Mouse (Mus musculus): ENCODE results near the gene Nek9. TPM values are rescaled to one million over a fixed set of nuclear protein-coding genes. Genes with fewer than 3 reads are reported as not detected.
A peak's percentile ranks its signal among the peaks of the same experiment; 100 is the strongest.

Nek9 gene
- polyA plus RNA-seq, 1 experiment from 2014 or later: 29.1 TPM

DNA sequence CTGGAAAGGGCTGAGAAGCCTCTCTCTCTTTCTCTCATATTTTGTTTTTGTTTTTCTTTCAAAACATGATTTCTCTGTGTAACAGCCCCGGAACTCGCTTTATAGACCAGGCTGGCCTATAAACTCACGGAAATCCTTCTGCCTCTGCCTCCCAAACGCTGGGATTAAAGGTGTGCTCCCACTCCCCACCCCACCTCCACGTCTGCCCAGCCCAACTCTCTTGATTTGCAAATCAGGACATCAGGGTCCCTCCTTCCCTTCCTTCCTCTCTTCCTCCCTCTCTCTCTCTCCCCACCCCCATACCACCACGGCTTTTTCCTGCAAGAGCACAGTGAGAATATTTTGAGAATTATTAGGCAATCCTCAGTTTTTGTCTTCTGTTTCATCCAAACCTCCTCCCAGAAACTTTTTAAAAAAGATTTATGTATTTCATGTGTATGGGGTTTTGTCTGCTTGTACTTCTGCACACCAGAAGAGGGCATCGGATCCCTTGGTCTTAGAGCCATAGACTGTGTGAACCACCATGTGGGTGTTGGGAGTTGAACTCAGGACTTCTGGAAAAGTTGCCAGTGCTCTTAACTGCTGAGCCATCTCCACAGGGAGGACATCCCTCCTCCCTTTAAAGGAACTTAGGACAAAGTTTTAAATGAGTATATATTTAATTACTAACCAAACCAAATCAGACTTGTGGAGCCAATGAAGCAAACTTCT, 67.9 kb downstream of the Nek9 start:
- ATAC-seq (ENCODE audit: low FRiP score, low read depth): no peak
- no peak overlapping the region for H3K27ac ChIP-seq

DNA sequence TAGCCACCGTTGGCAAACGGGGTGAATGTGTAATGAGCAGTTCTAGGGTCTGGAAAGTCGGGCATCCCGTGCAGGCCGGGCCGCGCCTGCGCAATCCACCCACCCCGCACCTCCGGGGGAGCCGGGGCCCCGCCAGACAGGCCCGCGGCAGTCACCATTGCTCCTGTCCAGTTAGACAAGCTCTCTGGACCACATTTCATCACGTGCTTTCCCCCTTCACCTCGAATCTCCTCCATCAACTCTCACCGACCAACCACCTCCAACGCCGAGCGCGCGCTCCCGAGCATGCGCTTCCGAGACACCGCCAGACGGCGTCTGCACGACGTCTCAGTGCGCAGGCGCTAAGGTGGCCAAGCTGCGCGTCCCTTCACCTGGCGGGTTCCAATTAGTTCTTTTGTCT, 68.8 kb downstream of the Nek9 start, which contains the start of gene Mlh3:
Gene Mlh3 (minus strand): TSS at position 281 of the 400 bp plus-strand sequence.
- ATAC-seq (ENCODE audit: low FRiP score, low read depth): peak; percentile 94
- H3K36me3 ChIP-seq: peaks cover 9% of the 10 kb centered on the region
- H3K9me3 ChIP-seq: peaks cover 13% of the 10 kb centered on the region
- H3K4me1 ChIP-seq: peaks cover 13% of the 10 kb centered on the region
- H3K4me3 ChIP-seq: peak within 1 kb of the TSS; percentile 52
- under 1% methylated on average over 35 of the region's 35 CpGs for WGBS
- H3K9ac ChIP-seq: peak within 1 kb of the TSS; percentile 76
- H3K27me3 ChIP-seq: no peaks in the 10 kb centered on the region
- H3K4me2 ChIP-seq (replicated peaks): peak within 1 kb of the TSS; percentile 63
- peak within 1 kb of the TSS; percentile 90 for H3K27ac ChIP-seq

More for the DNA sequence above, 67.9 kb downstream of the Nek9 start:
- WGBS: 80% methylated on average over 7 of the region's 7 CpGs
- H3K36me3 ChIP-seq: peaks cover 9% of the 10 kb centered on the region
- H3K27me3 ChIP-seq: no peaks in the 10 kb centered on the region
- peaks cover 4% of the 10 kb centered on the region; the same call in 1 of the 2 replicates for H3K4me1 ChIP-seq
- H3K9me3 ChIP-seq: peaks cover 13% of the 10 kb centered on the region
- no peak overlapping the region; the same call in 1 of the 2 replicates for H3K4me3 ChIP-seq
- no peak overlapping the region for H3K9ac ChIP-seq
- peak overlapping the region; percentile 63 for H3K4me2 ChIP-seq (replicated peaks)

DNA sequence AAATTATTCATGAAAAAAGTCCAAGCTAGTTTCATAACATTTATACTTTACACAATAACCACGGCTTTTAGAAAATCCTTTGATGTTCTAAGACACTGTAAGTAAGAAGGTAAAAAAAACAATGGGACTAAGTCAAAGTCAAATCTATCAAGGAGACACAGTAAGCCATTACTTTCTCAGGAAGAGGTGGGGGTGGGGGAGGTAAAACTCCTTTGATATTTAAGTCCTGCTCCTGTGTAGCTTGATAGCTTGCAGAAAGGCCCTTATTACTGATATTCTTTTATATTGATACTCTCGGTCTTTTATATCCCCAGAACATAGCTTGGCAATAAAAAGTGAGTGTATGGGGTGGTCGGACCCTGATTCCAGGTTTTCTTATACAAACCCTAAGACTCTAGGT, 69.3 kb downstream of the Nek9 start:
- Histone ChIP-seq H3K4me2 (replicated peaks) (peak overlapping the region; percentile 63), H3K4me1 (peaks cover 18% of the 10 kb centered on the region), H3K36me3 (peaks cover 4% of the 10 kb centered on the region), H3K4me3 (peak overlapping the region; percentile 52), H3K9ac (peak overlapping the region; percentile 76), H3K27ac (peak overlapping the region; percentile 90), H3K27me3 (no peaks in the 10 kb centered on the region), H3K9me3 (peaks cover 13% of the 10 kb centered on the region)
- ATAC-seq (ENCODE audit: low FRiP score, low read depth): no peak
- WGBS: 38% methylated on average over 3 of the region's 3 CpGs

DNA sequence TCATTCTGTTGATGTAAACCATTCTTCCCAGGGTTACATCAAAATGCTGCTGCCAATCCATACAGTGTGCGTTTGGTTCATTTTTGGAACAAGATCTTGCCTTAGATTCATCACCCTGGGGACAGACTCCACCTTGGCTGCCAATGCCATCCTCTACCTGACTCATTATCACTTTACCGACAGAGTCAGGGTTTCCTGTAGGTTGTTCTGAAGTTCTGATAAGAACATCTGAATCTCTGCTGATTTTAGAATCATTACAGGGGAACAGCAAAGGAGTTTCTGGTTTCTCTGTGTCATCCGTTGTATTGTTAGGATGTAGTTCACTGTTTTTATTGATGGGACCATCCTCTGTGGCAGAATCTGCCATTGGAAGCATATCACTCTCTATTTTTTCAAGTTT, 72.9 kb downstream of the Nek9 start:
- Histone ChIP-seq H3K9ac (no peak overlapping the region), H3K4me3 (no peak overlapping the region), H3K36me3 (no peaks in the 10 kb centered on the region; the same call in 1 of the 2 replicates), H3K27me3 (no peaks in the 10 kb centered on the region), H3K27ac (0 out of 2 replicates have a peak overlapping the region, but pooled peaks have one; percentile 52), H3K4me2 (replicated peaks) (no peak overlapping the region), H3K9me3 (peaks cover 13% of the 10 kb centered on the region), H3K4me1 (peaks cover 32% of the 10 kb centered on the region)
- WGBS: 93% methylated on average over 3 of the region's 3 CpGs
- no peak for ATAC-seq (ENCODE audit: low FRiP score, low read depth)

DNA sequence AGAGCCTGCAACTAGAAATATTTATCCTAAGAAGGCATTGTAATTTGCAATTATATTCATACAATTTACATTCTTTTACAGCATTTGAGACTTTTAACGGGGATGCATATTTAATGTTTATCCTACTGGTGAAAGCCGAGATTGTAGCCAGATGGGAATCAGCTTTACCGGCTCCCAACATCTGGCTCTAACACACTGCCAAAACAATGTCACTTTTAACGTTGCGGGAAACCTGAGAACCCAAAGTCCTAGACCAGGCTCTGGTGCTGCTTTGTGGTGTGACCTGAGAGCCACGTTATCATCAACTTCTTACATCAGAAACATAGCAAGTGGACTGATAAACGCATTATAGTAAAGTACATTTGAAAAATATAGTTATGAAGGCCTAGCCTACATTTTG, 74.2 kb downstream of the Nek9 start:
- peak; percentile 61; the same call in 1 of the 2 replicates for ATAC-seq (ENCODE audit: low FRiP score, low read depth)
- H3K4me1 ChIP-seq: peaks cover 30% of the 10 kb centered on the region
- no peak overlapping the region for H3K4me3 ChIP-seq
- peak overlapping the region; percentile 52; the same call in 1 of the 2 replicates for H3K27ac ChIP-seq
- H3K9me3 ChIP-seq: peaks cover 13% of the 10 kb centered on the region
- no peaks in the 10 kb centered on the region for H3K27me3 ChIP-seq
- 21% methylated on average over 7 of the region's 7 CpGs for WGBS
- H3K4me2 ChIP-seq (replicated peaks): 0 out of 2 replicates have a peak overlapping the region, but pooled peaks have one; percentile 16
- peaks cover 5% of the 10 kb centered on the region for H3K36me3 ChIP-seq
- no peak overlapping the region for H3K9ac ChIP-seq

DNA sequence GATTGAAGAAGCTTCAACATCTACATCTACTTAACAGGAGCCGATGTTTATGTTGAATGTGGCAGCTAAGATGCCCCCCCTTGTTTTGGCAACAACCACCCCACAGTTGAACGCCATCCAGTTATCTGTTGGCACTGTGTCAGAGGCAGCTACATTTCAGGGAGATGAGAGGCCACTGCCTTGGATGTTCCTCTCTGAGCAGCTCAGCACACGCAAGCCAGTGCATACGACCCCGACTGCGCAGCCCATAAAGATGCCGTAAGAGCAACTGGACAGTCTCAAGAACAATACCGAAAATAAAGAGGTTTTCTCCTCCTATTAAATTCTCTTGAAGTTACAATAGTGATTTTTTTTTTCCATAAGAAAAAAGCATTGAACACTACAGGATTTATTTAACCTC, 74.6 kb downstream of the Nek9 start:
- Histone ChIP-seq H3K4me1 (peaks cover 29% of the 10 kb centered on the region), H3K4me3 (no peak overlapping the region), H3K4me2 (replicated peaks) (no peak overlapping the region), H3K36me3 (peaks cover 6% of the 10 kb centered on the region), H3K9me3 (peaks cover 13% of the 10 kb centered on the region), H3K9ac (no peak overlapping the region), H3K27ac (peak overlapping the region; percentile 67; the same call in 1 of the 2 replicates), H3K27me3 (no peaks in the 10 kb centered on the region)
- ATAC-seq (ENCODE audit: low FRiP score, low read depth): peak; percentile 84; the same call in 1 of the 2 replicates
- WGBS: 40% methylated on average over 8 of the region's 8 CpGs

DNA sequence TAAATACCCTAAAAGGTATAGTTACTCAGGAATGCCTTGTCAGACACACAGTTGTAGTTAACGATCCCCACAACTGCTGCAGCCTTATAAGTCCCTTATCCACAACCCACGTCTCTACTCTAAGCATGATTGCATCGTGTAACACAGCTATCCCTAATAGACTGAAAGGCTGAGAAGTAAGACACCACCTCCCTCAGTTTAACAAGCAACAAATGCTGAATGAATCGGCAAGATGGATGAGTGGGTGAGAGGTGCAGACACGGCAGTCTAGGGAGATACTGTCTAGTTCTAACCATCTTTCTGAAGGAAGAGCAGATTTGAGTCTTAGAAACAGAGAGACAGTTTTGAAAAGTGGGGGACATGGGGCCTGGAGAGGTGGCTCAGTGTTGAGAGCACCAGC, 76.0 kb downstream of the Nek9 start:
- Histone ChIP-seq H3K4me2 (replicated peaks) (0 out of 2 replicates have a peak overlapping the region, but pooled peaks have one; percentile 4), H3K36me3 (peaks cover 8% of the 10 kb centered on the region), H3K4me3 (no peak overlapping the region), H3K27me3 (no peaks in the 10 kb centered on the region), H3K9me3 (peaks cover 8% of the 10 kb centered on the region), H3K4me1 (peaks cover 29% of the 10 kb centered on the region), H3K27ac (peak overlapping the region; percentile 78), H3K9ac (no peak overlapping the region)
- 52% methylated on average over 5 of the region's 5 CpGs for WGBS
- no peak for ATAC-seq (ENCODE audit: low FRiP score, low read depth)

DNA sequence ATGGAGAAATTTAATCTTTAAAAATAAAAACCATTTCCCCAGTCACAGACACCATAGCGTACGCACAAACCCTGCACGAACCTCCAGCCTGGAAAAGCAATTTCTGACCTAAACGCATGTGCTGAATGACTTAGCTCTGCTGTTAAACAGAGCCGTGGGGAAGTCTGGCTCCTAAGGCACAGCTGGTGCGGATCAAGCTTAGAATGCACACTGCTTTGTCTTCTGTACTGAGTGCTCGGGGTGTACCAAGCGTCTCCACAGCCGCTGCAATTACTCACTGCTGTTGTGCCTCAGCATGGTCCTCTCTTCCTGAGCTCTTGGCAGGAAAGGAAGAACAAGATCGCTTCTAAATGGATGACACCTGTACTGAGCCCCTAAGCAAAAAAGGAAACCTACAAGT, 76.7 kb downstream of the Nek9 start:
- H3K27ac ChIP-seq: peak overlapping the region; percentile 78; the same call in 1 of the 2 replicates
- H3K4me2 ChIP-seq (replicated peaks): no peak overlapping the region
- no peak overlapping the region for H3K4me3 ChIP-seq
- H3K27me3 ChIP-seq: no peaks in the 10 kb centered on the region
- ATAC-seq (ENCODE audit: low FRiP score, low read depth): peak; percentile 92
- 22% methylated on average over 10 of the region's 10 CpGs for WGBS
- H3K36me3 ChIP-seq: peaks cover 9% of the 10 kb centered on the region
- H3K4me1 ChIP-seq: peaks cover 29% of the 10 kb centered on the region
- H3K9ac ChIP-seq: no peak overlapping the region
- H3K9me3 ChIP-seq: peaks cover 5% of the 10 kb centered on the region

DNA sequence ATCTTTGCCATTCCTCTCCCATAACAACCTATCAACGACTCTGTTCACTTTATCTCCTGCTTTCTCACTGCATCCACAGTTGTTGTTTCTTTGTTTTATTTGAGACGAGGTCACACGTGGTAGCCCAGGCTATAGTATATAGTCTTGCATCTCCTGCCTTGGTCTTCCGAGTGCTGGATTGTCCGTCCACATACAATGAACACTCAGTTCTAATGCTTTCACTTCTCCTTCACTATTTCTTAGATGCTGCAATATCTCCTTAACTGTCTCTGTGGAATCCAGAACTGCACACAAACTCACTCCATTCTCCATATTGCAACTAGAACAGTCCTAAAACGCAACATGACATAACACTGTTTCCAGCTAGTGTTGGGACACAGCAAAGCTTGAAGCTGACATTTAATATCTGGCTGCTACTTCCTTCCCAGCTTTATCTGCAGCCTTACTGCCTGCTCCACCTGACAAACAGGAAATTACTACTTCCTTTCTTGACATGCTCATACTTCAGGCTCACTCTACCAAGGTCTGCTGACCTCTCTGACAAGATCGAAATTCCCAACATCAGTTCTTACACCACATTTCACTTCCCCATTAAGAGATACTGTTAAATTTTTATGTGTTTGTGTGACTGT, 82.0 kb downstream of the Nek9 start:
- peaks cover 9% of the 10 kb centered on the region; the same call in 1 of the 2 replicates for H3K36me3 ChIP-seq
- no peaks in the 10 kb centered on the region for H3K27me3 ChIP-seq
- H3K9ac ChIP-seq: no peak overlapping the region
- no peaks in the 10 kb centered on the region for H3K9me3 ChIP-seq
- ATAC-seq (ENCODE audit: low FRiP score, low read depth): no peak
- peaks cover 10% of the 10 kb centered on the region; the same call in 1 of the 2 replicates for H3K4me1 ChIP-seq
- 0 out of 2 replicates have a peak overlapping the region, but pooled peaks have one; percentile 11 for H3K27ac ChIP-seq
- WGBS: 82% methylated on average over 7 of the region's 7 CpGs
- no peak overlapping the region for H3K4me2 ChIP-seq (replicated peaks)
- no peak overlapping the region for H3K4me3 ChIP-seq

DNA sequence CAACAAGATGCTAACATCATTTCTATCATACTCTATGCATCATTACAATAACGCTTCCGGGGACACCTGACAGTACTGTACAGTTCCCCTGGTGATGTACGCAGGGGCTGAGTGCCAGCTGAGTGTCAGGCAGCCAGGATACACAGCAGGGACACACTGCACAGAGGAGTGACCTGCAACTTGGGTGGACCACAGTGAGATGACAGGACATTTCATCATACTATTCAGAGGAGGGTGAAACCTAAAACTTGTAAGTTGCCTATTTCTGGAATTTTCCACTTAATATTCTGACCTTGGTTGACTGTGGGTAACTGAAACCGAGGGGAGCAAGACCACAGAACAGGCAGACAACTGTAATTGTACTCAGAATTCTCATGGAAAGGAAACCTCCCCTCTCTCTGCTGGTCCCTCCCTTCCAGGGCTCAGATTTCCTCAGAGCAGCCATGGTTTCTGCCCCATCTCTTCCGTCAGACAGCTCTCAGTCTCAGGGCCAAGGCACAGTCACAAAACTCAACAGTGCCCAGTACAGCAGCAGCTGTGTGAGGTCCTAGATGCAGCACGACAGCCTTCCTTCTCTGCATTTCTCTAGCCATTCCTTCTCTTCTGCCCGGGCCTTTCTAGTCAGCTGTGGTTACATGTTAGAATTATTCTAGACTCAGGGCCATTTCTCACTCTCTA, 82.9 kb downstream of the Nek9 start:
- peaks cover 10% of the 10 kb centered on the region; the same call in 1 of the 2 replicates for H3K4me1 ChIP-seq
- H3K36me3 ChIP-seq: peaks cover 9% of the 10 kb centered on the region; the same call in 1 of the 2 replicates
- ATAC-seq (ENCODE audit: low FRiP score, low read depth): 0 out of 2 replicates have a peak, but pooled peaks have one; percentile 54
- no peak overlapping the region for H3K4me2 ChIP-seq (replicated peaks)
- no peaks in the 10 kb centered on the region for H3K9me3 ChIP-seq
- H3K4me3 ChIP-seq: no peak overlapping the region
- 59% methylated on average over 7 of the region's 7 CpGs for WGBS
- peak overlapping the region; percentile 63 for H3K27ac ChIP-seq
- H3K9ac ChIP-seq: 0 out of 2 replicates have a peak overlapping the region, but pooled peaks have one; percentile 25
- H3K27me3 ChIP-seq: no peaks in the 10 kb centered on the region

DNA sequence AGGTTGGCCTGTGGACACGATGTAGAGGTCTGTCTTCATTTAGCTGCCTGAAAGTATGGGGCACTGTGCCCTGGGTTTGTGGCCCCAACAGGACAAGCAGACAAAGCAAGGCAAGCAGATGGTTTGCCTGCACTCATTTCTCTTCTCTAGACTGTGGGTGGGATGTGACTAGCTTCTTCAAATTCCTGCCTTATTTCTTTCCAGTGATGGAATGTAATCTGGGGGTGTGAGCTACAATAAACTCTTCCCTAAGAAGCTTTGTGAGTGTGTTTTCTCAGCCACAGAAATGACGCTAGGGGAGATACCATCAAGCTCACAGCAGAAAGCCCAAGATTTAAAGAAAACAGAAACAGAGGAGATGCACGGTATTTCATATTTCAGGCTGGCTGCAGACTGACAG, 87.1 kb downstream of the Nek9 start:
- Histone ChIP-seq H3K36me3 (peaks cover 10% of the 10 kb centered on the region), H3K9ac (no peak overlapping the region), H3K9me3 (peaks cover 7% of the 10 kb centered on the region; the same call in 1 of the 2 replicates), H3K27ac (no peak overlapping the region), H3K4me2 (replicated peaks) (no peak overlapping the region), H3K4me1 (peaks cover 10% of the 10 kb centered on the region; the same call in 1 of the 2 replicates), H3K4me3 (no peak overlapping the region), H3K27me3 (no peaks in the 10 kb centered on the region)
- no peak for ATAC-seq (ENCODE audit: low FRiP score, low read depth)
- WGBS: 80% methylated on average over 3 of the region's 3 CpGs

All from limb, embryonic 13.5 days (tissue).